Mouse (Mus musculus) heart, adult 2 months (tissue): Measurements from ENCODE around the gene Phf7. TPM values are rescaled to one million over a fixed set of nuclear protein-coding genes. Genes with fewer than 3 reads are reported as not detected.
A peak's percentile ranks its signal among the peaks of the same experiment; 100 is the strongest.

ENCODE experiments used
- DNase-seq, 2 experiments: peaks; one replicate each; pipeline ENCODE4 v3.0.0; 2021
- H3K27ac ChIP-seq: fragments of 200-600 bp; 2 replicates; pipeline ENCODE4 v1.8.1; 2022
- H3K27me3 ChIP-seq: fragments of 200-500 bp; 2 replicates; pipeline ENCODE4 v1.6.1; 2012; ENCODE audit warnings: mild to moderate bottlenecking, low read length, inconsistent platforms, mixed read lengths; ENCODE audit not compliant: control insufficient read depth, insufficient read depth
- H3K36me3 ChIP-seq: fragments of 200-500 bp; 2 replicates; pipeline ENCODE4 v1.6.1; 2012; ENCODE audit warnings: low read length, inconsistent platforms; ENCODE audit not compliant: control insufficient read depth, insufficient read depth
- H3K4me1 ChIP-seq: fragments of 200-500 bp; 2 replicates; pipeline ENCODE4 v1.6.1; 2011; ENCODE audit warnings: low read length; ENCODE audit not compliant: control insufficient read depth, insufficient read depth
- H3K4me3 ChIP-seq: fragments of 200-600 bp; 2 replicates; pipeline ENCODE4 v1.8.1; 2022
- H3K79me2 ChIP-seq: fragments of 200-500 bp; replicated peaks from 2 replicates; pipeline ENCODE4 v1.6.1; 2012; ENCODE audit warnings: mild to moderate bottlenecking, inconsistent platforms, low read length, moderate library complexity, mixed read lengths; ENCODE audit not compliant: control insufficient read depth, insufficient read depth
- H3K9ac ChIP-seq: fragments of 200-500 bp; 2 replicates; pipeline ENCODE4 v1.6.1; 2012; ENCODE audit warnings: low read depth, mild to moderate bottlenecking, control low read depth, inconsistent platforms, low read length, mixed read lengths
- CTCF ChIP-seq: fragments of 200-600 bp; IDR thresholded peaks from 2 replicates; pipeline ENCODE4 v1.8.1; 2022; ENCODE audit warnings: antibody characterized with exemption, mild to moderate bottlenecking, moderate library complexity
- EP300 ChIP-seq: fragments of 200-500 bp; IDR thresholded peaks from 2 replicates; pipeline ENCODE4 v1.6.1; 2011; ENCODE audit warnings: low read depth, low read length, control low read depth; ENCODE audit not compliant: insufficient read depth
- POLR2A ChIP-seq: fragments of 200-500 bp; IDR thresholded peaks from 2 replicates; pipeline ENCODE4 v1.6.1; 2011; ENCODE audit warnings: mild to moderate bottlenecking, low read depth, low read length, control low read depth; ENCODE audit not compliant: insufficient read depth
- WGBS: fragments of 180-500 bp; shearing (Covaris S2); methylation state at CpG from one replicate; pipeline ENCODE4 v1.1.7; 2018; 5-methylcytosine and 5-hydroxymethylcytosine counted together
- intact Hi-C: fragments of 180-260 bp; cut with DNase I; formaldehyde crosslinking; loops from one replicate; pipeline ENCODE4 v1.15.1; 2025
- polyA plus RNA-seq: library from polyadenylated mRNA; depleted of rRNA; stranded (reverse); fragments of >200 nt; gene quantifications from 2 replicates; pipeline ENCODE4 v1.2.3, GENCODE M21; 2012
- total RNA-seq, 2 experiments: library from RNA; stranded (reverse); gene quantifications; 2 replicates each; pipeline ENCODE4 v1.2.3; 2021

Phf7 gene
- total and polyA plus RNA-seq, 3 experiments, result 2.9 to 3.6 (median 3.1) TPM

- no peak overlapping the region for H3K9ac ChIP-seq
- DNase-seq, result peak; percentile 35 to 57
- H3K4me3 ChIP-seq, result no peak overlapping the region
- intact Hi-C loops, result no loop called here
- no peaks in the 10 kb centered on the region for H3K36me3 ChIP-seq
- no peak for TF ChIP-seq CTCF
- 0 out of 2 replicates have a peak, but pooled peaks have one; percentile 28 for TF ChIP-seq EP300
- no peaks in the 10 kb centered on the region for H3K79me2 ChIP-seq
- H3K27ac ChIP-seq, result peak overlapping the region; percentile 57
- WGBS, result 37% methylated on average over 6 of the region's 6 CpGs
- H3K27me3 ChIP-seq, result no peaks in the 10 kb centered on the region
- peaks cover 19% of the 10 kb centered on the region for H3K4me1 ChIP-seq
Measured at GRCm38 (mm10) chr14:31228234-31228633, 22.9 kb downstream of the Phf7 start.

GRCm38 (mm10) chr14:31226978-31227377 lies 24.1 kb downstream of the Phf7 start:
- H3K36me3 ChIP-seq, result no peaks in the 10 kb centered on the region
- no peak for TF ChIP-seq POLR2A
- no peak for TF ChIP-seq EP300
- H3K27ac ChIP-seq, result no peak overlapping the region
- no peaks in the 10 kb centered on the region for H3K27me3 ChIP-seq
- peak; percentile 47 to 56 for DNase-seq
- intact Hi-C loops, result no loop called here
- WGBS, result 40% methylated on average over 4 of the region's 4 CpGs
- H3K79me2 ChIP-seq, result no peaks in the 10 kb centered on the region
- H3K9ac ChIP-seq, result no peak overlapping the region
- no peak overlapping the region for H3K4me3 ChIP-seq
- peaks cover 16% of the 10 kb centered on the region for H3K4me1 ChIP-seq

- H3K36me3 ChIP-seq, result no peaks in the 10 kb centered on the region
- peaks cover 7% of the 10 kb centered on the region for H3K4me1 ChIP-seq
- peak within 1 kb of the TSS; percentile 20 for H3K4me3 ChIP-seq
- H3K27ac ChIP-seq, result peak within 1 kb of the TSS; percentile 67
- peak; percentile 63 to 73 for DNase-seq
- peak; percentile 85 for TF ChIP-seq CTCF
- TF ChIP-seq POLR2A, result peak; percentile 73
- peak; percentile 53; the same call in 1 of the 2 replicates for TF ChIP-seq EP300
- H3K27me3 ChIP-seq, result no peaks in the 10 kb centered on the region
- intact Hi-C loops, result loop anchor here (1.0 to 2.0 kb wide), 2 partner anchors 16 to 33 kb away; partner anchors contain the start of genes Bap1 and Phf7
- WGBS, result 9% methylated on average over 11 of the region's 11 CpGs
- no peaks in the 10 kb centered on the region for H3K79me2 ChIP-seq
- peak within 1 kb of the TSS; percentile 46 for H3K9ac ChIP-seq
Measured at GRCm38 (mm10) chr14:31217666-31218065, 33.5 kb downstream of the Phf7 start, which contains the start of gene Sema3g. TSS of gene Sema3g (plus strand) at chr14:31217860.

- no peaks in the 10 kb centered on the region for H3K27me3 ChIP-seq
- DNase-seq, result no peak
- H3K27ac ChIP-seq, result peak within 1 kb of the TSS; percentile 67
- 72% methylated on average over 2 of the region's 2 CpGs for WGBS
- intact Hi-C loops, result loop anchor here (1.0 to 2.0 kb wide), 2 partner anchors 16 to 34 kb away; partner anchors contain the start of genes Bap1 and Phf7
- peak within 1 kb of the TSS; percentile 20 for H3K4me3 ChIP-seq
- TF ChIP-seq CTCF (no peak), POLR2A (no peak), EP300 (no peak)
- no peaks in the 10 kb centered on the region for H3K36me3 ChIP-seq
- H3K9ac ChIP-seq, result peak within 1 kb of the TSS; percentile 46
- no peaks in the 10 kb centered on the region for H3K79me2 ChIP-seq
- H3K4me1 ChIP-seq, result peaks cover 7% of the 10 kb centered on the region
Measured at GRCm38 (mm10) chr14:31216846-31217245, 34.3 kb downstream of the Phf7 start, which contains the start of gene Nisch. TSS of gene Nisch (minus strand) at chr14:31216946.

- 0 out of 2 replicates have a peak, but pooled peaks have one; percentile 27 for TF ChIP-seq POLR2A
- TF ChIP-seq CTCF, result peak; percentile 90
- TF ChIP-seq EP300, result peak; percentile 95
- Histone ChIP-seq H3K4me3 (no peak overlapping the region), H3K27me3 (no peaks in the 10 kb centered on the region), H3K27ac (0 out of 2 replicates have a peak overlapping the region, but pooled peaks have one; percentile 28), H3K36me3 (no peaks in the 10 kb centered on the region), H3K79me2 (no peaks in the 10 kb centered on the region), H3K4me1 (peaks cover 7% of the 10 kb centered on the region), H3K9ac (peak overlapping the region; percentile 15; the same call in 1 of the 2 replicates)
- DNase-seq, result peak; percentile 67
- 29% methylated on average over 15 of the region's 15 CpGs for WGBS
- intact Hi-C loops, result loop anchor here (2.0 kb wide), 1 partner anchor 35 kb away; the partner anchor contains the start of genes Bap1 and Phf7
Measured at GRCm38 (mm10) chr14:31215157-31216002, 35.7 kb downstream of the Phf7 start.

GRCm38 (mm10) chr14:31214684-31215083 lies 36.4 kb downstream of the Phf7 start:
- Histone ChIP-seq H3K27me3 (no peaks in the 10 kb centered on the region), H3K36me3 (no peaks in the 10 kb centered on the region), H3K27ac (no peak overlapping the region), H3K9ac (no peak overlapping the region), H3K4me1 (peaks cover 7% of the 10 kb centered on the region), H3K79me2 (no peaks in the 10 kb centered on the region), H3K4me3 (no peak overlapping the region)
- no peak for DNase-seq
- 70% methylated on average over 3 of the region's 3 CpGs for WGBS
- no peak for TF ChIP-seq EP300
- TF ChIP-seq CTCF, result no peak
- TF ChIP-seq POLR2A, result 0 out of 2 replicates have a peak, but pooled peaks have one; percentile 33
- intact Hi-C loops, result no loop called here
